Mouse (Mus musculus): Measurements from ENCODE around the gene Lhfpl1.
"Not testable (repeated sequence)": the region's sequence is repeated elsewhere in the genome, so short reads cannot be mapped to it uniquely, and the experiment has no call there.

Lhfpl1 gene

GRCm38 (mm10) chrX:145348377-145349203 is at the start of gene Lhfpl1:
Gene Lhfpl1 (minus strand): TSS chrX:145349089.
- no peak for DNase-seq (ENCODE audit: low spot score)

DNA sequence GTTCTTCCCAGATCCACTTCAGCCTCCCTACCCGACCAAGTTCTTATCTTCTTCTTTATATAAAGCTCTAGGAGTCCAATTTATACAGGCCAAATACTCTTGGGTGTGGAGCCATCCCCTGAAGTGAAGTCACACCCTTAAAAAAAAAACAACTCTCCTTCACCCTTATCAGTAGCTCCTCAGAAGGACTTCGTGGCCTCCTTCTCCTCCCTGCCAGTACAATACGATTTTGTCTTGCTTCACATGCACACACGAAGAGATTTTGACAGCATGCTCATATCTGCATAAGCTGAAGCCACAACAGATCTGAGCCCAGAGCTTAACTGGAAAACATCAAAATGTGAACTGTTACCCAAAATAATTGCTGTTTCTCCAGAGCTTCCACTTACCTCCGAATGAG is 22.9 kb upstream of the Lhfpl1 start:
- no peak for DNase-seq (ENCODE audit: low spot score)

GRCm38 (mm10) chrX:145362527-145362926 is 13.6 kb upstream of the Lhfpl1 start:
- no peak for DNase-seq (ENCODE audit: low spot score)

DNA sequence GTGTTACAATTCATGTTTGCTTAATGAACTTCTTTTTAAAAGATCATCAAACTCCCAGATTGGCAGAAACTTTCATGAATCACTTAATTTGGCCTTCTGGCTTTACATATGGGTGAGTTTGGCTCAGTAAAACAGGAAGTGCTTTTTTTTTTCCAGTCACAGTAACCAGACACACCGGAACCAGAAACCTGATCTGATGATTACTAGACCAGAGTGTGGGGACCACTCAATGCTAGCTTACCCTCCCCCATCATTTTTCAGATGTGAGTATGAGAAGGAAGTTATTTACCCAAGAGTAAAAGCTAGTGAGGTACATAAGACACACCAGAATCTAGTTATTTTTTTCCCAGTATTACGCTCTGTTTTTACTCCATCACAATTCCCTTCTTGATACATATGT is 6.5 kb downstream of the Lhfpl1 start:
- DNase-seq (ENCODE audit: low spot score): no peak

DNA sequence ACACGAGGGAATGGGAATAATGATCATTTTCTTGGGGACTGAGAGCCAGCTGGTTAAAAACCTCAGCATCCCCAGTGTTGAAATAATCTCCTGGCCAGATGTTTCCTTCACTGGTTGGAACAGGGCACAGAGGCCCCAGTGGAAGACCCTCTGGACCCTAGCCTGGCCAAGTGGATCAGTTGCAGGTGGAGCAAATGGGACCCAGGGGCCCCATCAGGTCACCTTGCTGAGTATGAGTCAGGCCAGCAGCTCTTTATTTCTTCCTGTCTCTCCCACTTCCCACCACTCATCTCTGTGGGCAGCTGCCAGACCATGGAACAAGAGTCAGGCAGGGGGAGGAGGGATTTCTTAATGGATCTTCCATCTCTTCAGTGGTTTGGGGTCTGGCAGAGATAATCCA is 12.7 kb downstream of the Lhfpl1 start:
- DNase-seq (ENCODE audit: low spot score): no peak

DNA sequence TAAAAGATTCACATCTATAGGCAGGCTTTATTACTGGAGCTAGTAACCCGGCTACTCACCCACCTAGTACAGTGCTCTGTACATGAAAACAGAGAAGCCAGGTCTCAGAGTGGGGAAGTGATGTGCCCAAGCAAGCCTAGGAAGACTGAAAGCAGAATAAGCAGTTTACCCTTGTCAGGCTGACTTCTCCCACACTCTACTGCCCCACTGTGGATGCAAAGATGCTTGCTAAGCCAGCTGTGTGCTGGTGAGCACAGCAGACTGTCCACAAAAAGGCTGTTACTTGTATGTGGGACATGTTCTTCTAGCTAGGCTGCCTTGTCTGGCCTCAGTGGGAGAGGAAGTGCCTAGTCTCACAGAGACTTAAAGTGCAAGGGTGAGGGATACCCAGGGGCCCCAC is 40.3 kb downstream of the Lhfpl1 start:
- DNase-seq (ENCODE audit: low spot score): peak; percentile 5

DNA sequence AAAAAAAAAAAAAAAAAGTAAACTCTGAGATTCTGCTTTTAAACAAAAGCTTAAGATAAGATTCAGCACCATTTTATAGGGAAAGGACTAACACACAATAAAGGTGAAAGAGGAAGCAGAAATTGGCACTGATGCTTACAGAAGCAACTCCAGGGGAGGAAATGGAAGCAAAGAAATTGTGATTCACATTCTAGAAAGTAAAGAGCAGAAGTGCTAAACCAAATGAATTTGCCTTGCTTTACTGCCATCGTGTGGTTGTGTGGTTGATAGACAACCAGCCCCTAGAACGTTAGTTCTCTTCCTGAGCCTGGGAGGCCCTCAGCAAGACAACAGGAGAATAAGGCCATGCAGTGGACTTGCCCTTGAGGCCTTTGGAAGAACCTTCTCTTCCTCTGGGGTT is 41.7 kb downstream of the Lhfpl1 start:
- DNase-seq (ENCODE audit: low spot score): no peak

- not testable (repeated sequence) for DNase-seq (ENCODE audit: low spot score)
Measured at GRCm38 (mm10) chrX:145300232-145300631, 48.7 kb downstream of the Lhfpl1 start.

- no peak for DNase-seq (ENCODE audit: low spot score)
Measured at GRCm38 (mm10) chrX:145272209-145272608, 76.7 kb downstream of the Lhfpl1 start.

- DNase-seq (ENCODE audit: low spot score): no peak
Measured at GRCm38 (mm10) chrX:145271768-145272167, 77.1 kb downstream of the Lhfpl1 start.

DNA sequence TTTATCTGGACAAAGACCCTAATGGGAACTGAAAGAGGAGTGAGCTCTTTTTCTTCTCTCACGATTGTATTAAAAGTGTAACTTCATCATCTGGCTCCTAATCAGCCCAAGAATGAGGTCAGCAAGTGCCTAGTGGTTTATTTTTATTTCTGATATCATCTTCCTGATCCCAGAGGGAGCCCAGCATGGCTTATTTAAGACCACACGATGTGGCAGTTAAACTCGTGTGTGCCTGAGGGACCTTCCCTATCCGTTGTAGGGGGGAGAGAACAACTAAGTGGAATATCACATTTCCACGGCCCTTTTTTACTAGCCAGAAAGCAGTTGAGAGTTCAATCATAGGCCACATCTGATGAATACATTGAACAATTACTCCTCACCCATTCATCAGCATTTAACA is 87.1 kb downstream of the Lhfpl1 start:
- no peak for DNase-seq (ENCODE audit: low spot score)
